Mouse (Mus musculus) cortical plate, adult 2 months (tissue): ENCODE data around the gene Spata2l.

Experiments
- CTCF ChIP-seq: fragments of 200-500 bp; IDR thresholded peaks from 2 replicates; pipeline ENCODE4 v1.5.1; 2011; ENCODE audit warnings: mild to moderate bottlenecking, control low read depth, low read length; ENCODE audit not compliant: insufficient read depth; ENCODE audit errors: extremely low read depth
- POLR2A ChIP-seq: fragments of 200-500 bp; IDR thresholded peaks from 2 replicates; pipeline ENCODE4 v1.6.1; 2011; ENCODE audit warnings: mild to moderate bottlenecking, low read length, control low read depth; ENCODE audit not compliant: insufficient read depth; ENCODE audit errors: extremely low read depth

DNA sequence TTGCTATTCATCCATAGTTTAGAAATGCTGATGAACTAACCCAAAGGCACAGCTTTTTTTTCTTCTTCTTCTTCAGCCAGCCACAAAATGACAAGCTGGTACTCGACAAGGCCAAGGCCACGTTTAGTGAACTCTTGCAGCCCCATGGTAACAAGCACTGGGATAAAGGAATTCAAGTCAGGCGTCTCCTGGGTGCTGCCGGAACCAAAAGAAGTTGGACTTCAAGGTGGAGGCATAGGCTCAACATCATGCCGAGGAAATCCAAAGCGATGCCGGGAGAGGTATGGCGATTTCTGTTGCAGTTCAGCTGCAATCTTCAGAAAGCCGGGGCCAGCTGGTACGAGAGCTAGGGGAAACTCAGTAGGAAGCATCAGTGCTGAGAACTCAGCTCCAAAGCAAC, 3.4 kb upstream of the Spata2l start:
- TF ChIP-seq CTCF (no peak), POLR2A (no peak)
